Mouse (Mus musculus): Measurements from ENCODE around the gene Ralgapa2.

GRCm38 (mm10) chr2:146313811-146314210 is 198.3 kb downstream of the Ralgapa2 start:
- TF ChIP-seq CTCF (IDR thresholded peaks at IDR 0.05; ENCODE audit: insufficient read depth, low read length): no peak
- no peak for TF ChIP-seq POLR2A (IDR thresholded peaks at IDR 0.05; ENCODE audit: borderline replicate concordance, extremely low read depth, low read depth, low read length)
